Mouse (Mus musculus): ENCODE measurements around the gene Pkhd1. TPM values are rescaled to one million over a fixed set of nuclear protein-coding genes. Genes with fewer than 3 reads are reported as not detected.

Gene Pkhd1
- polyA plus RNA-seq, 1 experiment from 2014 or later: 0.04 TPM

- Histone ChIP-seq H3K4me3 (ENCODE audit: low read depth, low read length) (no peak overlapping the region), H3K4me1 (ENCODE audit: control insufficient read depth, insufficient read depth, low read length) (no peaks in the 10 kb centered on the region), H3K27ac (ENCODE audit: low read depth, low read length) (no peak overlapping the region), H3K9me3 (ENCODE audit: control insufficient read depth, low read length) (no peaks in the 10 kb centered on the region), H3K4me2 (ENCODE audit: low read depth) (no peak overlapping the region), H3K27me3 (ENCODE audit: control insufficient read depth, insufficient read depth, low read length) (no peaks in the 10 kb centered on the region), H3K9ac (ENCODE audit: low read length) (no peak overlapping the region), H3K36me3 (ENCODE audit: control insufficient read depth, insufficient read depth, low read length) (no peaks in the 10 kb centered on the region)
- 88% methylated on average over 3 of the region's 3 CpGs for WGBS
- ATAC-seq (ENCODE audit: insufficient read depth, low FRiP score, low TSS enrichment) (no peak), DNase-seq (ENCODE audit: low spot score) (no peak)
Measured at GRCm38 (mm10) chr1:20039389-20039788, 578.5 kb downstream of the Pkhd1 start.

- Histone ChIP-seq H3K9ac (ENCODE audit: low read length) (no peak overlapping the region), H3K4me2 (ENCODE audit: low read depth) (no peak overlapping the region), H3K27me3 (ENCODE audit: control insufficient read depth, insufficient read depth, low read length) (no peaks in the 10 kb centered on the region), H3K27ac (ENCODE audit: low read depth, low read length) (no peak overlapping the region), H3K4me3 (ENCODE audit: low read depth, low read length) (no peak overlapping the region), H3K36me3 (ENCODE audit: control insufficient read depth, insufficient read depth, low read length) (no peaks in the 10 kb centered on the region), H3K9me3 (ENCODE audit: control insufficient read depth, low read length) (no peaks in the 10 kb centered on the region), H3K4me1 (ENCODE audit: control insufficient read depth, insufficient read depth, low read length) (no peaks in the 10 kb centered on the region)
- 79% methylated on average over 7 of the region's 7 CpGs for WGBS
- DNase-seq (ENCODE audit: low spot score) (no peak), ATAC-seq (ENCODE audit: insufficient read depth, low FRiP score, low TSS enrichment) (no peak)
Measured at GRCm38 (mm10) chr1:20035277-20035676, 582.6 kb downstream of the Pkhd1 start.

DNA sequence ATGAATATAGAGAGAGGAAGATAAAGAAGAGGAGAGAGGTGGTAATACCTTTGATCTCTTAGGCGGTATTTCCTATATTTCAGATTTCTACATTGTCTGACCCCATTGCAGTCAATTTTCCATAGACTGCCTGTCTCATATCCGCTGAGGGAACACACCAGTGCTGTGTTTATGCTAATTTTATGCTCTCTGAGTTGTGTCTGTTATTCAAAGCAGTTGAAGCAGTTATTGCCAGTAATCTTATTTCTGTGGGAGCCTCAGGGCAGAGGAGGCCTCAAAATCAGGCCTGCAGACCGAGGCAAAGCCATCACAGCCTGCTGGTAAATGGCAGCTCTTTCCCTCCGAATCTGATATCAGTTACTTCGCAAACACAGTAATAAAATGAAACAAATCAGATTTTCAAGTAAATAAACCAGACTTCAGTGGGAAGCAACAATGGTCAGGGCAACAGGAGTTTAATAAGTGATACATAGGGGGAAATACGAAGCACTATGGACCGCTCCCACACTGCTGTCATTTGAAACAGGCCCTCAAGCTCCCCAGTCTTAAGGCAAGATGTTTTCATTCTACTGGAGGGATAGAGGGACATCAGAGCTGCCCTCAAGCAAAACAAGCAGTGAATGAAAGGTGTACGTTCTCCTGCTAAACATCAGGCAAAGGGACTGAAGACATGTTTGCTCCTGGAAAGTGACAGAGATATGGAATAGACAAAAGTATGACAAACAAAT lies 599.5 kb downstream of the Pkhd1 start:
- WGBS: 85% methylated on average over 8 of the region's 8 CpGs
- DNase-seq (ENCODE audit: low spot score): no peak

GRCm38 (mm10) chr1:20017619-20018018 lies 600.2 kb downstream of the Pkhd1 start:
- ATAC-seq (ENCODE audit: insufficient read depth, low FRiP score, low TSS enrichment) (no peak), DNase-seq (ENCODE audit: low spot score) (no peak)

More for the DNA sequence above, 599.5 kb downstream of the Pkhd1 start:
- H3K4me1 ChIP-seq (ENCODE audit: control insufficient read depth, insufficient read depth, low read length): no peaks in the 10 kb centered on the region
- H3K4me2 ChIP-seq (ENCODE audit: low read depth): no peak overlapping the region
- no peaks in the 10 kb centered on the region for H3K9me3 ChIP-seq (ENCODE audit: control insufficient read depth, low read length)
- no peaks in the 10 kb centered on the region for H3K36me3 ChIP-seq (ENCODE audit: control insufficient read depth, insufficient read depth, low read length)
- no peak overlapping the region for H3K27ac ChIP-seq (ENCODE audit: low read depth, low read length)
- ATAC-seq (ENCODE audit: insufficient read depth, low FRiP score, low TSS enrichment): no peak
- H3K9ac ChIP-seq (ENCODE audit: low read length): no peak overlapping the region
- no peak overlapping the region for H3K4me3 ChIP-seq (ENCODE audit: low read depth, low read length)
- H3K27me3 ChIP-seq (ENCODE audit: control insufficient read depth, insufficient read depth, low read length): no peaks in the 10 kb centered on the region

More at GRCm38 (mm10) chr1:20017619-20018018, 600.2 kb downstream of the Pkhd1 start:
- Histone ChIP-seq H3K9ac (ENCODE audit: low read length) (no peak overlapping the region), H3K27me3 (ENCODE audit: control insufficient read depth, insufficient read depth, low read length) (no peaks in the 10 kb centered on the region), H3K27ac (ENCODE audit: low read depth, low read length) (no peak overlapping the region), H3K4me3 (ENCODE audit: low read depth, low read length) (no peak overlapping the region), H3K9me3 (ENCODE audit: control insufficient read depth, low read length) (no peaks in the 10 kb centered on the region), H3K36me3 (ENCODE audit: control insufficient read depth, insufficient read depth, low read length) (no peaks in the 10 kb centered on the region), H3K4me2 (ENCODE audit: low read depth) (no peak overlapping the region), H3K4me1 (ENCODE audit: control insufficient read depth, insufficient read depth, low read length) (no peaks in the 10 kb centered on the region)
- 94% methylated on average over 4 of the region's 4 CpGs for WGBS

Other genes with a start within 250 kb of the Pkhd1 start
- gene Il17a, start 112.8 kb upstream of the Pkhd1 start, polyA plus RNA-seq (2014; fragmentation: Nextera tagmentation; extraction: Ambion mirVana): not detected in 2 replicates
- 0.41 TPM in 1 of 2 replicates, not detected in the other for gene Il17f, start 172.6 kb upstream of the Pkhd1 start, polyA plus RNA-seq (2014; fragmentation: Nextera tagmentation; extraction: Ambion mirVana)
- 179 and 199 TPM in 2 replicates for gene Mcm3, start 202.2 kb upstream of the Pkhd1 start, polyA plus RNA-seq (2014; fragmentation: Nextera tagmentation; extraction: Ambion mirVana)